Mouse (Mus musculus) lung, postnatal 0 days (tissue): ENCODE results near the gene Gm7029. TPM values are rescaled to one million over a fixed set of nuclear protein-coding genes. Genes with fewer than 3 reads are reported as not detected.
A peak's percentile ranks its signal among the peaks of the same experiment; 100 is the strongest.

Source experiments
- ATAC-seq: fragments of 200-750 bp; cut with Nextera tagmentation; 2 replicates; pipeline ENCODE4 v1.8.0; 2017; ENCODE audit warnings: moderate library complexity
- DNase-seq: peaks from one replicate; pipeline ENCODE4 v3.0.0-alpha.2; 2016; ENCODE audit warnings: low spot score
- H3K27ac ChIP-seq: fragments of 300-500 bp; sonication (generic); 2 replicates; pipeline ENCODE4 v1.5.1; 2014; ENCODE audit warnings: antibody characterized with exemption, mild to moderate bottlenecking, low read length, mixed read lengths
- H3K27me3 ChIP-seq: fragments of 300-500 bp; sonication (generic); replicated peaks from 2 replicates; pipeline ENCODE4 v1.6.1; 2014; ENCODE audit warnings: low read length, mixed read lengths; ENCODE audit not compliant: insufficient read depth
- H3K36me3 ChIP-seq: fragments of 300-500 bp; sonication (generic); 2 replicates; pipeline ENCODE4 v1.6.1; 2014; ENCODE audit warnings: low read length, mixed read lengths; ENCODE audit not compliant: insufficient read depth
- H3K4me1 ChIP-seq: fragments of 300-500 bp; sonication (generic); 2 replicates; pipeline ENCODE4 v1.6.1; 2014; ENCODE audit warnings: antibody characterized with exemption, low read depth, low read length, mixed read lengths; ENCODE audit not compliant: insufficient read depth
- H3K4me2 ChIP-seq: fragments of 300-500 bp; sonication (generic); replicated peaks from 2 replicates; pipeline ENCODE4 v1.6.1; 2014; ENCODE audit warnings: low read depth, mild to moderate bottlenecking, low read length, moderate library complexity, mixed read lengths
- H3K4me3 ChIP-seq: fragments of 300-500 bp; sonication (generic); 2 replicates; pipeline ENCODE4 v1.5.1; 2014; ENCODE audit warnings: low read depth, low read length
- H3K9ac ChIP-seq: fragments of 300-500 bp; sonication (generic); replicated peaks from 2 replicates; pipeline ENCODE4 v1.6.1; 2014; ENCODE audit warnings: low read depth, mild to moderate bottlenecking
- H3K9me3 ChIP-seq: fragments of 300-500 bp; sonication (generic); 2 replicates; pipeline ENCODE4 v1.6.1; 2016; ENCODE audit warnings: low read length, mixed read lengths
- CTCF ChIP-seq: IDR thresholded peaks from 2 replicates; pipeline ENCODE4 v1.5.1; 2016; ENCODE audit warnings: antibody characterized with exemption, mild to moderate bottlenecking
- EP300 ChIP-seq: IDR thresholded peaks from 2 replicates; pipeline ENCODE4 v1.6.1; 2016; ENCODE audit warnings: antibody characterized with exemption, mild to moderate bottlenecking, control low read depth
- WGBS: fragments of 180-500 bp; shearing (Covaris S2); extraction: QIAGEN DNeasy Blood & Tissue Kit; methylation state at CpG from one replicate; pipeline ENCODE4 v1.1.7; 2014; 5-methylcytosine and 5-hydroxymethylcytosine counted together
- polyA plus RNA-seq: library from polyadenylated mRNA; unstranded; fragments of >200 nt; fragmentation: Nextera tagmentation; extraction: Ambion mirVana; gene quantifications from 2 replicates; pipeline ENCODE4 v1.2.1, GENCODE M21; 2015

Gm7029 gene
- polyA plus RNA-seq, 1 experiment from 2014 or later = not detected

GRCm38 (mm10) chr17:33911813-33912414 lies 38.3 kb downstream of the Gm7029 start:
- Histone ChIP-seq H3K36me3 (peaks cover 26% of the 10 kb centered on the region; the same call in 1 of the 2 replicates), H3K9ac (no peak overlapping the region), H3K4me1 (peaks cover 9% of the 10 kb centered on the region), H3K4me2 (no peak overlapping the region), H3K27ac (no peak overlapping the region), H3K27me3 (no peaks in the 10 kb centered on the region), H3K9me3 (no peaks in the 10 kb centered on the region), H3K4me3 (no peak overlapping the region)
- no peak for DNase-seq
- TF ChIP-seq CTCF (no peak), EP300 (no peak)
- 88% methylated on average over 28 of the region's 28 CpGs for WGBS
- no peak for ATAC-seq

- peaks cover 26% of the 10 kb centered on the region; the same call in 1 of the 2 replicates for H3K36me3 ChIP-seq
These were observed 39.6 kb downstream of the Gm7029 start for GRCm38 (mm10) chr17:33913264-33913663.

GRCm38 (mm10) chr17:33913905-33914304 lies 40.3 kb downstream of the Gm7029 start:
- WGBS = 95% methylated on average over 8 of the region's 8 CpGs
- Histone ChIP-seq H3K9me3 (no peaks in the 10 kb centered on the region), H3K4me2 (no peak overlapping the region), H3K4me3 (no peak overlapping the region), H3K27me3 (no peaks in the 10 kb centered on the region), H3K4me1 (peaks cover 9% of the 10 kb centered on the region), H3K36me3 (peaks cover 26% of the 10 kb centered on the region; the same call in 1 of the 2 replicates), H3K9ac (no peak overlapping the region), H3K27ac (no peak overlapping the region)
- ATAC-seq = no peak
- TF ChIP-seq EP300 = no peak
- no peak for TF ChIP-seq CTCF
- no peak for DNase-seq

More at GRCm38 (mm10) chr17:33913264-33913663, 39.6 kb downstream of the Gm7029 start:
- Histone ChIP-seq H3K27me3 (no peaks in the 10 kb centered on the region), H3K9me3 (no peaks in the 10 kb centered on the region), H3K9ac (no peak overlapping the region), H3K4me1 (peaks cover 9% of the 10 kb centered on the region), H3K4me2 (no peak overlapping the region), H3K4me3 (no peak overlapping the region), H3K27ac (no peak overlapping the region)
- no peak for DNase-seq
- 86% methylated on average over 10 of the region's 10 CpGs for WGBS
- ATAC-seq = no peak
- TF ChIP-seq CTCF = no peak
- no peak for TF ChIP-seq EP300

GRCm38 (mm10) chr17:33914969-33915391 lies 41.3 kb downstream of the Gm7029 start:
- no peaks in the 10 kb centered on the region for H3K27me3 ChIP-seq
- peaks cover 26% of the 10 kb centered on the region; the same call in 1 of the 2 replicates for H3K36me3 ChIP-seq
- no peak for DNase-seq
- peak overlapping the region; percentile 81 for H3K27ac ChIP-seq
- H3K4me3 ChIP-seq = 0 out of 2 replicates have a peak overlapping the region, but pooled peaks have one; percentile 63
- H3K4me1 ChIP-seq = peaks cover 9% of the 10 kb centered on the region
- no peak for ATAC-seq
- TF ChIP-seq EP300 (no peak), CTCF (peak; percentile 40; the same call in 1 of the 2 replicates)
- no peak overlapping the region for H3K9ac ChIP-seq
- 75% methylated on average over 13 of the region's 13 CpGs for WGBS
- no peaks in the 10 kb centered on the region for H3K9me3 ChIP-seq
- no peak overlapping the region for H3K4me2 ChIP-seq

GRCm38 (mm10) chr17:33915671-33916250 lies 42.1 kb downstream of the Gm7029 start, which contains the start of the genes Tapbp and Zbtb22:
Gene Tapbp, plus strand, starts transcription at chr17:33915899.
Gene Zbtb22, plus strand, starts transcription at chr17:33915904.
- H3K4me1 ChIP-seq = peaks cover 5% of the 10 kb centered on the region; the same call in 1 of the 2 replicates
- H3K27me3 ChIP-seq = no peaks in the 10 kb centered on the region
- TF ChIP-seq EP300 (peak; percentile 75), CTCF (no peak)
- H3K9me3 ChIP-seq = no peaks in the 10 kb centered on the region
- peak within 1 kb of the TSS; percentile 81 for H3K27ac ChIP-seq
- peak within 1 kb of the TSS; percentile 65 for H3K4me2 ChIP-seq
- under 1% methylated on average over 32 of the region's 34 CpGs for WGBS
- peak within 1 kb of the TSS; percentile 44; the same call in 1 of the 2 replicates for H3K9ac ChIP-seq
- peak within 1 kb of the TSS; percentile 63 for H3K4me3 ChIP-seq
- ATAC-seq = peak; percentile 91
- DNase-seq = peak; percentile 100
- H3K36me3 ChIP-seq = peaks cover 26% of the 10 kb centered on the region; the same call in 1 of the 2 replicates

GRCm38 (mm10) chr17:33916294-33916693 lies 42.7 kb downstream of the Gm7029 start:
- peaks cover 26% of the 10 kb centered on the region; the same call in 1 of the 2 replicates for H3K36me3 ChIP-seq
- peaks cover 9% of the 10 kb centered on the region; the same call in 1 of the 2 replicates for H3K4me1 ChIP-seq
- no peak for TF ChIP-seq EP300
- TF ChIP-seq CTCF = no peak

More at GRCm38 (mm10) chr17:33916294-33916693, 42.7 kb downstream of the Gm7029 start:
- peak overlapping the region; percentile 63 for H3K4me3 ChIP-seq
- ATAC-seq (no peak), DNase-seq (peak; percentile 56)
- peak overlapping the region; percentile 81 for H3K27ac ChIP-seq
- H3K9ac ChIP-seq = peak overlapping the region; percentile 44; the same call in 1 of the 2 replicates
- H3K27me3 ChIP-seq = no peaks in the 10 kb centered on the region
- peak overlapping the region; percentile 65 for H3K4me2 ChIP-seq
- 2% methylated on average over 12 of the region's 20 CpGs for WGBS
- H3K9me3 ChIP-seq = no peaks in the 10 kb centered on the region
